Mouse (Mus musculus) erythroid progenitor cell, adult 5-6 weeks (primary cell): ENCODE results near the gene Fhl4. TPM values are rescaled to one million over a fixed set of nuclear protein-coding genes. Genes with fewer than 3 reads are reported as not detected.

Source experiments
- total RNA-seq, 2 experiments: library from RNA; stranded (forward) in 1 of 2; stranded (reverse) in 1 of 2; fragments of 150-400 nt in 1 of 2; fragments of 186-747, 209-891 nt in 1 of 2; gene quantifications; 2 replicates each; pipeline versions ENCODE4 v1.2.3 to v1.2.4; 2015 to 2017; ENCODE audit warnings: low replicate concordance in 2 of 2

The Fhl4 gene
- total RNA-seq, 2 experiments from 2014 or later = not detected

Other genes starting within 250 kb of the Fhl4 start
- gene Ric8b, start 184.9 kb downstream of the Fhl4 start, total RNA-seq (2015; ENCODE audit: low replicate concordance) = 5.0 and 8.4 TPM in 2 replicates
- 6.5 and 6.8 TPM in 2 replicates for gene Ric8b, start 184.9 kb downstream of the Fhl4 start, total RNA-seq (2017; ENCODE audit: low replicate concordance)
- gene Tmem263, start 132 bp upstream of the Fhl4 start, total RNA-seq (2015; ENCODE audit: low replicate concordance) = 10.1 and 11.7 TPM in 2 replicates
- gene Tmem263, start 132 bp upstream of the Fhl4 start, total RNA-seq (2017; ENCODE audit: low replicate concordance) = 4.4 and 12.6 TPM in 2 replicates
- 11.2 TPM in 1 of 2 replicates, not detected in the other for gene Mterf2, start 25.5 kb upstream of the Fhl4 start, total RNA-seq (2015; ENCODE audit: low replicate concordance)
- 4.2 TPM in 1 of 2 replicates, not detected in the other for gene Mterf2, start 25.5 kb upstream of the Fhl4 start, total RNA-seq (2017; ENCODE audit: low replicate concordance)
- 2.9 and 7.1 TPM in 2 replicates for gene Cry1, start 82.6 kb upstream of the Fhl4 start, total RNA-seq (2015; ENCODE audit: low replicate concordance)
- 6.9 and 7.6 TPM in 2 replicates for gene Cry1, start 82.6 kb upstream of the Fhl4 start, total RNA-seq (2017; ENCODE audit: low replicate concordance)